ENCODE assay signal across 7 mouse cellular contexts in genomic region chr4:155847591-155848352, GRCm38 (mm10). TPM values are rescaled to one million over a fixed set of nuclear protein-coding genes. Genes with fewer than 3 reads are reported as not detected.
DNase-seq lines count a peak whose midpoint lies in the region; ATAC-seq and TF ChIP-seq lines count a peak whose summit lies in the region.

No protein-coding gene starts in this region.

- TF ChIP-seq POLR2A in ES-Bruce4 (IDR thresholded peaks at IDR 0.05; ENCODE audit: insufficient read depth, low read length), result no peak
- TF ChIP-seq POLR2A in liver, adult 2 months (IDR thresholded peaks at IDR 0.05; ENCODE audit: extremely low read depth, insufficient read depth, low read length), result no peak

- H3K27ac ChIP-seq in ES-Bruce4 (ENCODE audit: insufficient read depth, low read length), result no peak overlapping the region
- peak overlapping the region; percentile 90 for H3K27ac ChIP-seq in forebrain, embryonic 10.5 days
- H3K27ac ChIP-seq in hindbrain, embryonic 15.5 days (replicated peaks), result peak overlapping the region; percentile 85
- H3K27ac ChIP-seq in liver, adult 2 months (replicated peaks; ENCODE audit: insufficient read depth, low read depth, low read length), result peak overlapping the region; percentile 70
- H3K27ac ChIP-seq in midbrain, embryonic 16.5 days (ENCODE audit: low read length), result peak overlapping the region; percentile 85

- no peak for TF ChIP-seq EP300 in ES-Bruce4 (IDR thresholded peaks at IDR 0.05; ENCODE audit: insufficient read depth, low read depth, low read length)

- H3K27me3 ChIP-seq in ES-Bruce4 (ENCODE audit: control insufficient read depth, insufficient read depth, low read length, poor library complexity, severe bottlenecking), result no peaks in the 10 kb centered on the region
- H3K27me3 ChIP-seq in forebrain, embryonic 10.5 days (ENCODE audit: poor library complexity, severe bottlenecking), result peaks cover 1% of the 10 kb centered on the region
- no peaks in the 10 kb centered on the region for H3K27me3 ChIP-seq in hindbrain, embryonic 15.5 days
- H3K27me3 ChIP-seq in liver, adult 2 months (ENCODE audit: control insufficient read depth, insufficient read depth, low read length), result no peaks in the 10 kb centered on the region
- no peaks in the 10 kb centered on the region for H3K27me3 ChIP-seq in midbrain, embryonic 16.5 days (ENCODE audit: control insufficient read depth, insufficient read depth, low read depth, low read length)

- TF ChIP-seq CTCF in ES-Bruce4 (IDR thresholded peaks at IDR 0.05; ENCODE audit: low read depth, low read length), result no peak
- TF ChIP-seq CTCF in liver, adult 2 months (IDR thresholded peaks at IDR 0.05; ENCODE audit: low read depth, low read length), result no peak

- no peaks in the 10 kb centered on the region for H3K9me3 ChIP-seq in ES-Bruce4 (replicated peaks; ENCODE audit: control insufficient read depth, insufficient read depth, low read length, poor library complexity, severe bottlenecking)
- H3K9me3 ChIP-seq in forebrain, embryonic 10.5 days, result no peaks in the 10 kb centered on the region
- H3K9me3 ChIP-seq in hindbrain, embryonic 15.5 days, result no peaks in the 10 kb centered on the region
- H3K9me3 ChIP-seq in midbrain, embryonic 16.5 days (replicated peaks; ENCODE audit: control insufficient read depth, low read length, poor library complexity, severe bottlenecking), result no peaks in the 10 kb centered on the region

- no peaks in the 10 kb centered on the region for H3K4me1 ChIP-seq in ES-Bruce4 (ENCODE audit: control insufficient read depth, insufficient read depth, low read length)
- peaks cover 40% of the 10 kb centered on the region for H3K4me1 ChIP-seq in forebrain, embryonic 10.5 days
- peaks cover 45% of the 10 kb centered on the region for H3K4me1 ChIP-seq in hindbrain, embryonic 15.5 days (replicated peaks)
- peaks cover 25% of the 10 kb centered on the region for H3K4me1 ChIP-seq in liver, adult 2 months (ENCODE audit: control insufficient read depth, insufficient read depth, low read length)
- peaks cover 33% of the 10 kb centered on the region for H3K4me1 ChIP-seq in midbrain, embryonic 16.5 days (ENCODE audit: control insufficient read depth, insufficient read depth, low read length)

- 2% methylated on average over 69 of the region's 69 CpGs for WGBS in forebrain, embryonic 10.5 days
- under 1% methylated on average over 60 of the region's 69 CpGs for WGBS in hindbrain, embryonic 15.5 days
- WGBS in liver, adult 2 months, result 1% methylated on average over 61 of the region's 69 CpGs
- WGBS in midbrain, embryonic 16.5 days, result 1% methylated on average over 47 of the region's 69 CpGs

- no peaks in the 10 kb centered on the region for H3K36me3 ChIP-seq in ES-Bruce4 (ENCODE audit: control insufficient read depth, insufficient read depth, low read length, poor library complexity, severe bottlenecking)
- peaks cover 30% of the 10 kb centered on the region for H3K36me3 ChIP-seq in forebrain, embryonic 10.5 days (replicated peaks)
- no peaks in the 10 kb centered on the region for H3K36me3 ChIP-seq in hindbrain, embryonic 15.5 days
- no peaks in the 10 kb centered on the region for H3K36me3 ChIP-seq in liver, adult 2 months (ENCODE audit: control insufficient read depth, insufficient read depth, low read length)
- no peaks in the 10 kb centered on the region for H3K36me3 ChIP-seq in midbrain, embryonic 16.5 days (ENCODE audit: control insufficient read depth, insufficient read depth, low read length)

- peak overlapping the region; percentile 84 for H3K9ac ChIP-seq in ES-Bruce4 (ENCODE audit: low read depth, poor library complexity, severe bottlenecking)
- H3K9ac ChIP-seq in hindbrain, embryonic 15.5 days, result peak overlapping the region; percentile 96
- H3K9ac ChIP-seq in liver, adult 2 months (ENCODE audit: low read depth, low read length), result peak overlapping the region; percentile 92
- H3K9ac ChIP-seq in midbrain, embryonic 16.5 days (ENCODE audit: low read depth, low read length), result peak overlapping the region; percentile 88

- ATAC-seq in hindbrain, embryonic 15.5 days (ENCODE audit: low FRiP score, low read depth), result peak; percentile 63; the same call in 1 of the 2 replicates
- peak; percentile 61 for ATAC-seq in midbrain, embryonic 16.5 days

- DNase-seq in adrenal gland, postnatal 25 days, result peak; percentile 41
- DNase-seq in forebrain, embryonic 10.5 days (ENCODE audit: extremely low spot score, low spot score), result peak; percentile 63
- no peak for DNase-seq in liver, adult 2 months (ENCODE audit: extremely low read depth, low read depth, low spot score)
- DNase-seq in thymus, postnatal 25 days, result peak; percentile 64

- H3K4me2 ChIP-seq in hindbrain, embryonic 15.5 days, result peak overlapping the region; percentile 84
- H3K4me2 ChIP-seq in midbrain, embryonic 16.5 days (ENCODE audit: low read length), result peak overlapping the region; percentile 95

- H3K79me2 ChIP-seq in liver, adult 2 months (ENCODE audit: control insufficient read depth, insufficient read depth, low read length), result peaks cover 40% of the 10 kb centered on the region

- peak overlapping the region; percentile 67 for H3K4me3 ChIP-seq in ES-Bruce4 (ENCODE audit: low read depth, low read length)
- H3K4me3 ChIP-seq in forebrain, embryonic 10.5 days, result peak overlapping the region; percentile 88
- H3K4me3 ChIP-seq in hindbrain, embryonic 15.5 days, result peak overlapping the region; percentile 51
- H3K4me3 ChIP-seq in liver, adult 2 months (ENCODE audit: insufficient read depth, low read depth, low read length), result peak overlapping the region; percentile 91
- H3K4me3 ChIP-seq in midbrain, embryonic 16.5 days (ENCODE audit: low read depth, low read length), result peak overlapping the region; percentile 79

RNA-seq across cellular contexts. Expression of gene Dvl1, which starts 0.6 kb away (rescaled TPM):
- 15.2 and 20.3 TPM in 2 replicates for polyA plus RNA-seq in ES-Bruce4 (2011; ENCODE audit: insufficient read depth, insufficient read length, low read depth, missing spikeins)
- 63.2 and 64.6 TPM in 2 replicates for total RNA-seq in adrenal gland, postnatal 25 days (2021)
- polyA plus RNA-seq in forebrain, embryonic 10.5 days (2016; fragmentation: Nextera tagmentation; extraction: Ambion mirVana), result 4.6 and 5.3 TPM in 2 replicates
- 30.8 and 32.8 TPM in 2 replicates for polyA plus RNA-seq in hindbrain, embryonic 15.5 days (2015; fragmentation: Nextera tagmentation; extraction: Ambion mirVana)
- 40.5 and 44.6 TPM in 2 replicates for total RNA-seq in liver, adult 2 months (2014; rRNA removed)
- polyA plus RNA-seq in liver, adult 2 months (2012; rRNA removed), result 101 and 162 TPM in 2 replicates
- 10.3 and 11.0 TPM in 2 replicates for polyA plus RNA-seq in midbrain, embryonic 16.5 days (2015; fragmentation: Nextera tagmentation; extraction: Ambion mirVana)

RNA-seq across cellular contexts. Expression of gene Mxra8, which starts 8.3 kb away (rescaled TPM):
- polyA plus RNA-seq in ES-Bruce4 (2011; ENCODE audit: insufficient read depth, insufficient read length, low read depth, missing spikeins), result 21.1 and 26.1 TPM in 2 replicates
- total RNA-seq in adrenal gland, postnatal 25 days (2021), result 38.1 and 50.3 TPM in 2 replicates
- polyA plus RNA-seq in forebrain, embryonic 10.5 days (2016; fragmentation: Nextera tagmentation; extraction: Ambion mirVana), result 37.6 and 39.4 TPM in 2 replicates
- 32.5 and 32.7 TPM in 2 replicates for polyA plus RNA-seq in hindbrain, embryonic 15.5 days (2015; fragmentation: Nextera tagmentation; extraction: Ambion mirVana)
- 7.5 and 8.8 TPM in 2 replicates for total RNA-seq in liver, adult 2 months (2014; rRNA removed)
- polyA plus RNA-seq in liver, adult 2 months (2012; rRNA removed), result 15.4 and 17.2 TPM in 2 replicates
- 16.9 and 21.1 TPM in 2 replicates for polyA plus RNA-seq in midbrain, embryonic 16.5 days (2015; fragmentation: Nextera tagmentation; extraction: Ambion mirVana)

RNA-seq across cellular contexts. Expression of gene Tas1r3, which starts 15.4 kb away (rescaled TPM):
- polyA plus RNA-seq in ES-Bruce4 (2011; ENCODE audit: insufficient read depth, insufficient read length, low read depth, missing spikeins), result 0.28 and 0.44 TPM in 2 replicates
- 0.52 and 0.55 TPM in 2 replicates for total RNA-seq in adrenal gland, postnatal 25 days (2021)
- 0.12 and 0.33 TPM in 2 replicates for polyA plus RNA-seq in forebrain, embryonic 10.5 days (2016; fragmentation: Nextera tagmentation; extraction: Ambion mirVana)
- polyA plus RNA-seq in hindbrain, embryonic 15.5 days (2015; fragmentation: Nextera tagmentation; extraction: Ambion mirVana), result 0.43 and 0.54 TPM in 2 replicates
- total RNA-seq in liver, adult 2 months (2014; rRNA removed), result 0.37 and 0.47 TPM in 2 replicates
- 0.12 and 0.35 TPM in 2 replicates for polyA plus RNA-seq in liver, adult 2 months (2012; rRNA removed)
- polyA plus RNA-seq in midbrain, embryonic 16.5 days (2015; fragmentation: Nextera tagmentation; extraction: Ambion mirVana), result 0.29 and 0.58 TPM in 2 replicates

RNA-seq across cellular contexts. Expression of gene Aurkaip1, which starts 16.7 kb away (rescaled TPM):
- polyA plus RNA-seq in ES-Bruce4 (2011; ENCODE audit: insufficient read depth, insufficient read length, low read depth, missing spikeins), result 70.6 and 76.0 TPM in 2 replicates
- 135 and 160 TPM in 2 replicates for total RNA-seq in adrenal gland, postnatal 25 days (2021)
- polyA plus RNA-seq in forebrain, embryonic 10.5 days (2016; fragmentation: Nextera tagmentation; extraction: Ambion mirVana), result 165 and 172 TPM in 2 replicates
- polyA plus RNA-seq in hindbrain, embryonic 15.5 days (2015; fragmentation: Nextera tagmentation; extraction: Ambion mirVana), result 129 TPM in 2 replicates
- 140 and 151 TPM in 2 replicates for total RNA-seq in liver, adult 2 months (2014; rRNA removed)
- polyA plus RNA-seq in liver, adult 2 months (2012; rRNA removed), result 141 and 154 TPM in 2 replicates
- 131 and 134 TPM in 2 replicates for polyA plus RNA-seq in midbrain, embryonic 16.5 days (2015; fragmentation: Nextera tagmentation; extraction: Ambion mirVana)

RNA-seq across cellular contexts. Expression of gene Cptp, which starts 21.5 kb away (rescaled TPM):
- 6.0 and 7.9 TPM in 2 replicates for polyA plus RNA-seq in ES-Bruce4 (2011; ENCODE audit: insufficient read depth, insufficient read length, low read depth, missing spikeins)
- 13.8 and 23.0 TPM in 2 replicates for total RNA-seq in adrenal gland, postnatal 25 days (2021)
- 21.2 and 24.0 TPM in 2 replicates for polyA plus RNA-seq in forebrain, embryonic 10.5 days (2016; fragmentation: Nextera tagmentation; extraction: Ambion mirVana)
- polyA plus RNA-seq in hindbrain, embryonic 15.5 days (2015; fragmentation: Nextera tagmentation; extraction: Ambion mirVana), result 25.6 and 29.1 TPM in 2 replicates
- 5.7 and 7.5 TPM in 2 replicates for total RNA-seq in liver, adult 2 months (2014; rRNA removed)
- polyA plus RNA-seq in liver, adult 2 months (2012; rRNA removed), result 32.1 and 48.6 TPM in 2 replicates
- polyA plus RNA-seq in midbrain, embryonic 16.5 days (2015; fragmentation: Nextera tagmentation; extraction: Ambion mirVana), result 25.1 and 28.1 TPM in 2 replicates
